Mouse (Mus musculus): Measurements from ENCODE around the gene Gm10197. TPM values are rescaled to one million over a fixed set of nuclear protein-coding genes. Genes with fewer than 3 reads are reported as not detected.
A peak's percentile ranks its signal among the peaks of the same experiment; 100 is the strongest.

The Gm10197 gene
- polyA plus RNA-seq, 1 experiment = not detected

DNA sequence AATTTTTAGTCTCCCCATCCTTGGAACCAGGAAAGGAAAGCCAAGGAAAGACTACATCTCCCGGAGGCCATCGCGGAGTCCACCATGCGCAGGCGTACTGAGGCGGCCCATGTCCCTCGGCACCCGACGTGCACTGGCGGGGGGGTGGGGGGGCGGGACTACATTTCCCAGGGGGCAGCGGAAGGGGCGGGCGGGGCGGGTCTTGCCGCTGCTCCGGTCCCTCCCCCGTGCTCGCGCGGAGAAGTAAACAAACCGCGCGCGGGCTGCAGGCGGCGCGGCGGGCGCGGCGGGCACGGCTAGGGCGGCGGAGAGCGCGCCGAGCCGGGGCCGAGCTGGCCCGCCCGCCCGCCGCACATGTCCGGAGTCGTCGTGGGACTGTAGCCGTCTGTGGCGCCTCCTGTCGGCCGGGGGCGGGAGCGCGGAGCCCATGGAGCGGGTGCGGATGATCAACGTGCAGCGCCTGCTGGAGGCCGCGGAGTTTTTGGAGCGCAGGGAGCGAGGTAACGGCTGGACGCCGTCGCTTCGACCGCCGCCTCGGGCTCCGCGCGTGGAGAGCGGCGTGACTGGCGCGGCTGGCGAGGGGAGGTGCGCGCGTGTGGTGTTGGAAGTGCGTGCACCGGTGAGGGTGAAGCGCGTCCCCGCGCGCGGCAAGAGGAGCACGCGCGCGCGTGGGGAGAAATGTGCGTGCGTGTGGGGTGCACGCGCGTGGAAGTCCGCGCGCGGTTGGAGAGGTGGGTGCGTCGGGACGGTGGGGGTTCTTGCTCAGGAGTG, 42.2 kb downstream of the Gm10197 start:
- DNase-seq = peak; percentile 95
- TF ChIP-seq POLR2A (IDR thresholded peaks at IDR 0.05; ENCODE audit: low read depth, low read length) (no peak), CTCF (conservative IDR thresholded peaks at IDR 0.05; ENCODE audit: insufficient read depth, insufficient read length, low read depth, low read length) (peak; percentile 59)
- Histone ChIP-seq H3K27ac (ENCODE audit: insufficient read depth, low read depth, low read length) (peak overlapping the region; percentile 34), H3K4me1 (ENCODE audit: control insufficient read depth, insufficient read depth, low read length) (peaks cover 5% of the 10 kb centered on the region; the same call in 1 of the 2 replicates), H3K27me3 (replicated peaks; ENCODE audit: control insufficient read depth, insufficient read depth, low read length) (no peaks in the 10 kb centered on the region), H3K36me3 (ENCODE audit: control insufficient read depth, insufficient read depth, low read length) (no peaks in the 10 kb centered on the region), H3K4me3 (ENCODE audit: insufficient read depth, low read depth, low read length) (peak overlapping the region; percentile 86)
- under 1% methylated on average over 106 of the region's 106 CpGs for WGBS

DNA sequence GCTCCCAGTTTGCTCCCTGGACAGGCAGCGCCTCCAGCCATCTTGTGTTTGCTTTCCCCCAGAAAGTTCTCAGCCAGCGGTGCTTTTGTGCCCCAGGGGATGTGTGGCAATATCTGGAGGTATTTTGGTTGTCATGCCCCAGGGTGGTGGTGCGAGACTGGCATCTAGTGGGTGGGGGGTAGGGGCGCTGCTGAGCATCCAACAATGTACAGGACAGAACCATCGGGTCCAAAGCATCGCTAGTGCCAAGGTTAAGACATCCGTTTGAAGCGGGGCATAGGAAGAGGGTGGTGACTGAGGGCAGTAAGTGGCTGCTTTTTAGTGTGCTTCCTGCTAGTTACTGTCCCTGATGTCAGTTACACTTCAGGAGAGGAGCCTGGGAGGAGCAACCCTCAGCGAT, 43.5 kb downstream of the Gm10197 start:
- Histone ChIP-seq H3K27me3 (replicated peaks; ENCODE audit: control insufficient read depth, insufficient read depth, low read length) (no peaks in the 10 kb centered on the region), H3K27ac (ENCODE audit: insufficient read depth, low read depth, low read length) (no peak overlapping the region), H3K36me3 (ENCODE audit: control insufficient read depth, insufficient read depth, low read length) (no peaks in the 10 kb centered on the region), H3K4me3 (ENCODE audit: insufficient read depth, low read depth, low read length) (no peak overlapping the region), H3K4me1 (ENCODE audit: control insufficient read depth, insufficient read depth, low read length) (peaks cover 5% of the 10 kb centered on the region; the same call in 1 of the 2 replicates)
- 0 out of 2 replicates have a peak, but pooled peaks have one; percentile 21 for TF ChIP-seq CTCF (conservative IDR thresholded peaks at IDR 0.05; ENCODE audit: insufficient read depth, insufficient read length, low read depth, low read length)
- no peak for TF ChIP-seq POLR2A (IDR thresholded peaks at IDR 0.05; ENCODE audit: low read depth, low read length)
- WGBS = 66% methylated on average over 9 of the region's 9 CpGs
- no peak for DNase-seq

- TF ChIP-seq CTCF (conservative IDR thresholded peaks at IDR 0.05; ENCODE audit: insufficient read depth, insufficient read length, low read depth, low read length) = no peak
- TF ChIP-seq POLR2A (IDR thresholded peaks at IDR 0.05; ENCODE audit: low read depth, low read length) = no peak
- H3K4me3 ChIP-seq (ENCODE audit: insufficient read depth, low read depth, low read length) = peak overlapping the region; percentile 40
- peaks cover 5% of the 10 kb centered on the region; the same call in 1 of the 2 replicates for H3K4me1 ChIP-seq (ENCODE audit: control insufficient read depth, insufficient read depth, low read length)
- WGBS = 27% methylated on average over 27 of the region's 27 CpGs
- H3K27ac ChIP-seq (ENCODE audit: insufficient read depth, low read depth, low read length) = peak overlapping the region; percentile 29; the same call in 1 of the 2 replicates
- no peaks in the 10 kb centered on the region for H3K27me3 ChIP-seq (replicated peaks; ENCODE audit: control insufficient read depth, insufficient read depth, low read length)
- DNase-seq = peak; percentile 57
- no peaks in the 10 kb centered on the region for H3K36me3 ChIP-seq (ENCODE audit: control insufficient read depth, insufficient read depth, low read length)
Measured at GRCm38 (mm10) chr19:53325578-53326295, 45.8 kb downstream of the Gm10197 start.

- TF ChIP-seq POLR2A (IDR thresholded peaks at IDR 0.05; ENCODE audit: low read depth, low read length) = no peak
- no peak for TF ChIP-seq CTCF (conservative IDR thresholded peaks at IDR 0.05; ENCODE audit: insufficient read depth, insufficient read length, low read depth, low read length)
- H3K4me1 ChIP-seq (ENCODE audit: control insufficient read depth, insufficient read depth, low read length) = no peaks in the 10 kb centered on the region
- H3K27me3 ChIP-seq (replicated peaks; ENCODE audit: control insufficient read depth, insufficient read depth, low read length) = no peaks in the 10 kb centered on the region
- WGBS = 71% methylated on average over 6 of the region's 6 CpGs
- no peaks in the 10 kb centered on the region for H3K36me3 ChIP-seq (ENCODE audit: control insufficient read depth, insufficient read depth, low read length)
- no peak overlapping the region for H3K27ac ChIP-seq (ENCODE audit: insufficient read depth, low read depth, low read length)
- no peak overlapping the region for H3K4me3 ChIP-seq (ENCODE audit: insufficient read depth, low read depth, low read length)
- no peak for DNase-seq
Measured at GRCm38 (mm10) chr19:53324866-53325265, 46.7 kb downstream of the Gm10197 start.

DNA sequence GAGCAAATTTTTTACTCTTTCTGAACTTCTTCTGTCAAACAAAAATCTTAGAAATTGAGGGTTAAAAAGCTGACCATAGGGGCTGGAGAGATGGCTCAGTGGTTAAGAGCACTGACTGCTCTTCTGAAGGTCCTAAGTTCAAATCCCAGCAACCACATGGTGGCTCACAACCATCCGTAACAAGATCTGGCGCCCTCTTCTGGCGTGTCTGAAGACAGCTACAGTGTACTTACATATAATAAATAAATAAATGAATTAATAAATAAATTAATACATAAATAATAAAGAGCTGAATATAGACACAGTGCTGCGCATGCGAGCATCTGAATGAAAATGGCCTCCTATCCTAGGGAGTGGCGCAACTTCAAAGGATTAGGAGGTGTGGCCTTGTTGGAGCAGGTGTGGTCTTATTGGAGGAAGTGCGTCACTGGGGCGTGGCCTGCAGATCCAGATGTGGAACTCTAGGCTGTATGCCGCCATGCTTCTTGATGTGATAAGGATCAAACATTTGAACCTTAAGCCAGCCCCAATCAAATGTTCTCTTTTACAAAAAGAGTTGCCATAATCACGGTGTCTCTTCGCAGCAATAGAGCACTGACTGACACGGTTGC, 49.0 kb downstream of the Gm10197 start:
- TF ChIP-seq CTCF (conservative IDR thresholded peaks at IDR 0.05; ENCODE audit: insufficient read depth, insufficient read length, low read depth, low read length) = no peak
- no peak for TF ChIP-seq POLR2A (IDR thresholded peaks at IDR 0.05; ENCODE audit: low read depth, low read length)
- H3K27me3 ChIP-seq (replicated peaks; ENCODE audit: control insufficient read depth, insufficient read depth, low read length) = no peaks in the 10 kb centered on the region
- no peak overlapping the region for H3K4me3 ChIP-seq (ENCODE audit: insufficient read depth, low read depth, low read length)
- H3K36me3 ChIP-seq (ENCODE audit: control insufficient read depth, insufficient read depth, low read length) = no peaks in the 10 kb centered on the region
- no peak overlapping the region for H3K27ac ChIP-seq (ENCODE audit: insufficient read depth, low read depth, low read length)
- no peaks in the 10 kb centered on the region; the same call in 1 of the 2 replicates for H3K4me1 ChIP-seq (ENCODE audit: control insufficient read depth, insufficient read depth, low read length)
- 95% methylated on average over 12 of the region's 12 CpGs for WGBS
- no peak for DNase-seq

Other genes starting within 250 kb of the Gm10197 start
- 52.9 and 61.6 TPM in 2 replicates for gene Add3, start 231.3 kb downstream of the Gm10197 start, polyA plus RNA-seq (2012; rRNA removed)
- gene Mxi1, start 61.2 kb downstream of the Gm10197 start, polyA plus RNA-seq (2012; rRNA removed) = 38.9 and 41.7 TPM in 2 replicates
- 3.4 and 5.9 TPM in 2 replicates for gene Smndc1, start 18.8 kb upstream of the Gm10197 start, polyA plus RNA-seq (2012; rRNA removed)
- 1.0 and 2.0 TPM in 2 replicates for gene Dusp5, start 157.3 kb upstream of the Gm10197 start, polyA plus RNA-seq (2012; rRNA removed)
- 96.4 and 112 TPM in 2 replicates for gene Nutf2-ps1, start 217.3 kb upstream of the Gm10197 start, polyA plus RNA-seq (2012; rRNA removed)
- gene Smc3, start 228.6 kb upstream of the Gm10197 start, polyA plus RNA-seq (2012; rRNA removed) = 3.3 and 5.1 TPM in 2 replicates